Mouse (Mus musculus) hindbrain, embryonic 11.5 days (tissue): Measurements from ENCODE around the gene D5Ertd579e. TPM values are rescaled to one million over a fixed set of nuclear protein-coding genes. Genes with fewer than 3 reads are reported as not detected.
A peak's percentile ranks its signal among the peaks of the same experiment; 100 is the strongest.

Experiments used
- ATAC-seq: fragments of 200-750 bp; cut with Nextera tagmentation; 2 replicates; pipeline ENCODE4 v1.8.0; 2017; ENCODE audit warnings: mild to moderate bottlenecking, moderate TSS enrichment, moderate library complexity; ENCODE audit not compliant: low FRiP score
- DNase-seq: peaks from one replicate; pipeline ENCODE4 v3.0.0-alpha.2; 2015; ENCODE audit warnings: low spot score
- H3K27ac ChIP-seq: fragments of 300-500 bp; sonication (generic); 2 replicates; pipeline ENCODE4 v1.5.1; 2014; ENCODE audit warnings: mild to moderate bottlenecking, low read depth, low read length
- H3K27me3 ChIP-seq: fragments of 300-500 bp; sonication (generic); 2 replicates; pipeline ENCODE4 v1.6.1; 2014; ENCODE audit warnings: mild to moderate bottlenecking, low read length, moderate library complexity, mixed read lengths; ENCODE audit not compliant: control insufficient read depth, insufficient read depth
- H3K36me3 ChIP-seq: fragments of 300-500 bp; sonication (generic); 2 replicates; pipeline ENCODE4 v1.6.1; 2014; ENCODE audit warnings: mild to moderate bottlenecking, low read length, moderate library complexity, mixed read lengths; ENCODE audit not compliant: control insufficient read depth, insufficient read depth
- H3K4me1 ChIP-seq: fragments of 300-500 bp; sonication (generic); replicated peaks from 2 replicates; pipeline ENCODE4 v1.6.1; 2014; ENCODE audit warnings: low read length, mixed read lengths; ENCODE audit not compliant: control insufficient read depth, insufficient read depth
- H3K4me2 ChIP-seq: fragments of 300-500 bp; sonication (generic); replicated peaks from 2 replicates; pipeline ENCODE4 v1.6.1; 2014; ENCODE audit warnings: mild to moderate bottlenecking, low read depth, low read length
- H3K4me3 ChIP-seq: fragments of 300-500 bp; sonication (generic); 2 replicates; pipeline ENCODE4 v1.5.1; 2014; ENCODE audit warnings: low read depth, low read length
- H3K9ac ChIP-seq: fragments of 300-500 bp; sonication (generic); 2 replicates; pipeline ENCODE4 v1.6.1; 2014; ENCODE audit warnings: low read depth, low read length
- H3K9me3 ChIP-seq: fragments of 300-500 bp; sonication (generic); 2 replicates; pipeline ENCODE4 v1.6.1; 2016; ENCODE audit warnings: low read length; ENCODE audit not compliant: control insufficient read depth
- WGBS: fragments of 180-500 bp; shearing (Covaris S2); extraction: QIAGEN DNeasy Blood & Tissue Kit; methylation state at CpG from one replicate; pipeline ENCODE4 v1.1.7; 2014; 5-methylcytosine and 5-hydroxymethylcytosine counted together
- polyA plus RNA-seq: library from polyadenylated mRNA; unstranded; fragments of >200 nt; fragmentation: Nextera tagmentation; extraction: Ambion mirVana; gene quantifications from 2 replicates; pipeline ENCODE4 v1.2.1, GENCODE M21; 2014

D5Ertd579e gene
- 34.4 and 35.4 TPM in 2 replicates for polyA plus RNA-seq

GRCm38 (mm10) chr5:36695461-36696231 lies at the start of gene D5Ertd579e:
D5Ertd579e (minus strand) TSS chr5:36696024.
- H3K27ac ChIP-seq, result peak within 1 kb of the TSS; percentile 93
- H3K27me3 ChIP-seq, result no peaks in the 10 kb centered on the region
- peak within 1 kb of the TSS; percentile 78 for H3K4me3 ChIP-seq
- H3K36me3 ChIP-seq, result no peaks in the 10 kb centered on the region
- peak; percentile 96 for ATAC-seq
- peak within 1 kb of the TSS; percentile 78 for H3K4me2 ChIP-seq
- no peaks in the 10 kb centered on the region for H3K9me3 ChIP-seq
- no peaks in the 10 kb centered on the region; the same call in 1 of the 2 replicates for H3K4me1 ChIP-seq
- under 1% methylated on average over 41 of the region's 104 CpGs for WGBS
- DNase-seq, result peak; percentile 94
- peak within 1 kb of the TSS; percentile 92 for H3K9ac ChIP-seq

GRCm38 (mm10) chr5:36742126-36742848 lies 46.5 kb upstream of the D5Ertd579e start:
- DNase-seq (peak; percentile 90), ATAC-seq (no peak)
- H3K4me3 ChIP-seq, result no peak overlapping the region
- H3K4me2 ChIP-seq, result no peak overlapping the region
- WGBS, result 43% methylated on average over 16 of the region's 16 CpGs
- no peaks in the 10 kb centered on the region for H3K9me3 ChIP-seq
- no peaks in the 10 kb centered on the region for H3K36me3 ChIP-seq
- H3K4me1 ChIP-seq, result no peaks in the 10 kb centered on the region
- no peaks in the 10 kb centered on the region for H3K27me3 ChIP-seq
- H3K9ac ChIP-seq, result no peak overlapping the region
- no peak overlapping the region for H3K27ac ChIP-seq

DNA sequence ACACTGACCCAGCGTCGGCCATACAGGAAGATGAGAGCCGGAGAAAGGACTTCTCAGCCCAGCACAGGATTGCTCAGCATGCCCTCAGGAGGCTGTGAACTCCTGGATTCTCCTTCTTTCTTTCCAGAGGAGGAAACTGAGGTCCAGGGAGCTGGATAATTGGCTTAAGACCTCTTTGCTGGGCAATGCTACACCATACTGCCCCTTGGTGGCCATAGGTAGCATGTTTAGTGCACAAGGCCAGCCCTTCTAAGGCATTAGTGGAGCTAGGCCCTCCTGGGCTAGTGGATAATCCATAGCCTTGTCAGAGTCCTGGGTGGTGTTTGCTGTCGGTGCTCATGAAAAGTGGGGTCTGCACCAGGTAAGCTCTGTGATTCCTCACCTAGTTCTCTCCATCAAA lies 44.0 kb upstream of the D5Ertd579e start:
- DNase-seq (peak; percentile 25), ATAC-seq (no peak)
- Histone ChIP-seq H3K9ac (no peak overlapping the region), H3K4me1 (no peaks in the 10 kb centered on the region), H3K9me3 (no peaks in the 10 kb centered on the region), H3K36me3 (no peaks in the 10 kb centered on the region), H3K27me3 (no peaks in the 10 kb centered on the region), H3K4me2 (no peak overlapping the region), H3K4me3 (no peak overlapping the region), H3K27ac (no peak overlapping the region)
- 66% methylated on average over 4 of the region's 4 CpGs for WGBS

- H3K9ac ChIP-seq, result no peak overlapping the region
- no peak for ATAC-seq
These were observed 43.2 kb upstream of the D5Ertd579e start for GRCm38 (mm10) chr5:36738799-36739615.

GRCm38 (mm10) chr5:36737765-36738164 lies 41.9 kb upstream of the D5Ertd579e start:
- ATAC-seq, result no peak
- DNase-seq, result no peak
- Histone ChIP-seq H3K9me3 (no peaks in the 10 kb centered on the region), H3K27ac (no peak overlapping the region), H3K4me2 (no peak overlapping the region), H3K36me3 (no peaks in the 10 kb centered on the region), H3K9ac (no peak overlapping the region), H3K27me3 (no peaks in the 10 kb centered on the region), H3K4me3 (no peak overlapping the region), H3K4me1 (no peaks in the 10 kb centered on the region)
- WGBS, result 62% methylated on average over 4 of the region's 4 CpGs

More at GRCm38 (mm10) chr5:36738799-36739615, 43.2 kb upstream of the D5Ertd579e start:
- DNase-seq, result no peak
- H3K9me3 ChIP-seq, result no peaks in the 10 kb centered on the region
- H3K36me3 ChIP-seq, result no peaks in the 10 kb centered on the region
- no peaks in the 10 kb centered on the region for H3K4me1 ChIP-seq
- no peak overlapping the region for H3K4me2 ChIP-seq
- no peak overlapping the region for H3K27ac ChIP-seq
- no peak overlapping the region for H3K4me3 ChIP-seq
- H3K27me3 ChIP-seq, result no peaks in the 10 kb centered on the region
- 69% methylated on average over 16 of the region's 16 CpGs for WGBS

- WGBS, result 80% methylated on average over 8 of the region's 8 CpGs
- H3K36me3 ChIP-seq, result no peaks in the 10 kb centered on the region
- no peaks in the 10 kb centered on the region for H3K4me1 ChIP-seq
- H3K9ac ChIP-seq, result no peak overlapping the region
- H3K27ac ChIP-seq, result no peak overlapping the region
- no peaks in the 10 kb centered on the region for H3K27me3 ChIP-seq
- DNase-seq (no peak), ATAC-seq (no peak)
- no peak overlapping the region for H3K4me2 ChIP-seq
- H3K9me3 ChIP-seq, result no peaks in the 10 kb centered on the region
- H3K4me3 ChIP-seq, result no peak overlapping the region
These were observed 40.2 kb upstream of the D5Ertd579e start for GRCm38 (mm10) chr5:36736009-36736408.

GRCm38 (mm10) chr5:36735106-36735505 lies 39.3 kb upstream of the D5Ertd579e start:
- H3K9me3 ChIP-seq, result no peaks in the 10 kb centered on the region
- H3K4me1 ChIP-seq, result no peaks in the 10 kb centered on the region
- no peaks in the 10 kb centered on the region for H3K36me3 ChIP-seq
- ATAC-seq (no peak), DNase-seq (no peak)
- no peak overlapping the region for H3K9ac ChIP-seq
- no peak overlapping the region for H3K4me2 ChIP-seq
- no peak overlapping the region for H3K27ac ChIP-seq
- no peak overlapping the region for H3K4me3 ChIP-seq
- WGBS, result 87% methylated on average over 6 of the region's 6 CpGs
- H3K27me3 ChIP-seq, result no peaks in the 10 kb centered on the region

DNA sequence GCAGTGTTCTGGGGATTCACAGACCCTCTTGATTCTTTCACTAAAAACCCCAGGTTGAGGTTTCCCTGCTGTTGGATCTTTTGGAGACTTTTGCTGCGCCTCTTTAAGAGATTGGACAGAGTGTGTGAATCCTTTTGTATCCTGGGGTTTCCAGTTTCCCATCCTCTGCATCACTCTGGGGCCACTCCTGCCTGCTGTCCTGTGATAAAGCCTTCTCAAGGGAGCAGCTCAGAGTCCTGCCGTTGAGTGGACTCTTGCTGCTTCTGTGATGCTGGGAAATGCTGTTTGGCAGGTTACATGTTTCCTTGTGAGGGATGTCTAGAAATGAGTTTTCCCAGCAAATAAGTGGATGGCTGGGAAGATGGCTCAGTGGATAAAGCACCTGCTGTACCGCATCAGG lies 37.6 kb upstream of the D5Ertd579e start:
- no peak overlapping the region for H3K27ac ChIP-seq
- no peak for ATAC-seq
- H3K27me3 ChIP-seq, result no peaks in the 10 kb centered on the region
- no peak for DNase-seq
- no peak overlapping the region for H3K4me3 ChIP-seq
- WGBS, result 80% methylated on average over 3 of the region's 3 CpGs
- no peaks in the 10 kb centered on the region for H3K4me1 ChIP-seq
- no peak overlapping the region for H3K4me2 ChIP-seq
- no peaks in the 10 kb centered on the region for H3K36me3 ChIP-seq
- H3K9ac ChIP-seq, result no peak overlapping the region
- no peaks in the 10 kb centered on the region for H3K9me3 ChIP-seq
